Mouse (Mus musculus) embryonic facial prominence, embryonic 14.5 days (tissue): ENCODE measurements around the gene Abhd16a. TPM values are rescaled to one million over a fixed set of nuclear protein-coding genes. Genes with fewer than 3 reads are reported as not detected.

ENCODE experiments used
- ATAC-seq: fragments of 200-750 bp; cut with Nextera tagmentation; 2 replicates; pipeline ENCODE4 v1.8.0; 2017; ENCODE audit warnings: low read depth, moderate number of reproducible peaks, moderate TSS enrichment
- DNase-seq: peaks from one replicate; pipeline ENCODE4 v3.0.0-alpha.2; 2015; ENCODE audit warnings: low spot score
- H3K27ac ChIP-seq: fragments of 300-500 bp; sonication (generic); replicated peaks from 2 replicates; pipeline ENCODE4 v1.5.1; 2014; ENCODE audit warnings: low read depth, mild to moderate bottlenecking, low read length, moderate library complexity
- H3K27me3 ChIP-seq: fragments of 300-500 bp; sonication (generic); replicated peaks from 2 replicates; pipeline ENCODE4 v1.6.1; 2014; ENCODE audit warnings: low read length; ENCODE audit not compliant: control insufficient read depth, insufficient read depth
- H3K36me3 ChIP-seq: fragments of 300-500 bp; sonication (generic); 2 replicates; pipeline ENCODE4 v1.6.1; 2014; ENCODE audit warnings: low read length, mixed read lengths; ENCODE audit not compliant: control insufficient read depth, insufficient read depth
- H3K4me1 ChIP-seq: fragments of 300-500 bp; sonication (generic); 2 replicates; pipeline ENCODE4 v1.6.1; 2014; ENCODE audit warnings: antibody characterized with exemption, low read length; ENCODE audit not compliant: control insufficient read depth, insufficient read depth
- H3K4me2 ChIP-seq: fragments of 300-500 bp; sonication (generic); 2 replicates; pipeline ENCODE4 v1.6.1; 2014; ENCODE audit warnings: low read depth, mild to moderate bottlenecking, low read length, moderate library complexity, mixed read lengths
- H3K4me3 ChIP-seq: fragments of 300-500 bp; sonication (generic); 2 replicates; pipeline ENCODE4 v1.5.1; 2014; ENCODE audit warnings: low read depth, mild to moderate bottlenecking, low read length
- H3K9ac ChIP-seq: fragments of 300-500 bp; sonication (generic); 2 replicates; pipeline ENCODE4 v1.6.1; 2014; ENCODE audit warnings: low read depth, mild to moderate bottlenecking, low read length, moderate library complexity, mixed read lengths
- H3K9me3 ChIP-seq: fragments of 300-500 bp; sonication (generic); 2 replicates; pipeline ENCODE4 v1.6.1; 2016; ENCODE audit warnings: low read length; ENCODE audit not compliant: control insufficient read depth
- WGBS: fragments of 180-500 bp; shearing (Covaris S2); extraction: QIAGEN DNeasy Blood & Tissue Kit; methylation state at CpG from one replicate; pipeline ENCODE4 v1.1.7; 2014; 5-methylcytosine and 5-hydroxymethylcytosine counted together
- polyA plus RNA-seq: library from polyadenylated mRNA; unstranded; fragments of >200 nt; fragmentation: Nextera tagmentation; extraction: Ambion mirVana; gene quantifications from 2 replicates; pipeline ENCODE4 v1.2.1, GENCODE M21; 2014

Abhd16a gene
- polyA plus RNA-seq = 77.2 and 92.3 TPM in 2 replicates

- H3K36me3 ChIP-seq = peaks cover 34% of the 10 kb centered on the region
- DNase-seq (peak; percentile 97), ATAC-seq (peak; percentile 97)
- H3K4me1 ChIP-seq = peaks cover 6% of the 10 kb centered on the region
- H3K27ac ChIP-seq = peak within 1 kb of the TSS; percentile 96
- H3K27me3 ChIP-seq = no peaks in the 10 kb centered on the region
- WGBS = 3% methylated on average over 36 of the region's 67 CpGs
- peak within 1 kb of the TSS; percentile 59 for H3K4me2 ChIP-seq
- H3K9me3 ChIP-seq = no peaks in the 10 kb centered on the region
- H3K4me3 ChIP-seq = peak within 1 kb of the TSS; percentile 58
- H3K9ac ChIP-seq = peak within 1 kb of the TSS; percentile 85
Measured at GRCm38 (mm10) chr17:35088825-35089644, at the start of gene Abhd16a. TSS of gene Abhd16a (plus strand) at chr17:35089263.

DNA sequence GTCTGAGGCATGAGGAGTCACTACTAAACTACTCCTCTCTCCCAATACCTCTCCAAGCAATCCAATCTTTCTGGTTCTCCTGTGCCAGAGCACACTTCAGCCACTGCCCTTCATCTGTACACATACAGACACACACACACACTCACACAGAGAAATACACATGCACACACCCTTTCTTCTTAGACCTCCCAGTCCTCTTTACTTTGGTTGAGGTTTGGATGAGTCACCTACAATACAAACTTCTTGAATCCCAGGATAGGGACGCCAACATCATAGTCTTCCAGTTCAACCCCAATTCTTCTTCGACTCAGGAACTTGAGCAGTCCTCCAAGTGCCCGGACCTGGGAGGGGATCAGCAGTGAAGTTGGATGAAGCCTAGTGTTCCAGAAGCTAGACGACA lies 45.3 kb upstream of the Abhd16a start:
- no peak overlapping the region for H3K4me3 ChIP-seq
- WGBS = 84% methylated on average over 4 of the region's 4 CpGs
- no peaks in the 10 kb centered on the region for H3K9me3 ChIP-seq
- peaks cover 33% of the 10 kb centered on the region for H3K4me1 ChIP-seq
- DNase-seq (no peak), ATAC-seq (no peak)
- H3K36me3 ChIP-seq = no peaks in the 10 kb centered on the region
- no peak overlapping the region for H3K4me2 ChIP-seq
- H3K27ac ChIP-seq = no peak overlapping the region
- no peaks in the 10 kb centered on the region for H3K27me3 ChIP-seq
- no peak overlapping the region for H3K9ac ChIP-seq

- peaks cover 42% of the 10 kb centered on the region for H3K4me1 ChIP-seq
- peak overlapping the region; percentile 66 for H3K4me3 ChIP-seq
- no peaks in the 10 kb centered on the region for H3K9me3 ChIP-seq
- H3K9ac ChIP-seq = peak overlapping the region; percentile 87
- DNase-seq (no peak), ATAC-seq (no peak)
- H3K27ac ChIP-seq = no peak overlapping the region
- WGBS = 78% methylated on average over 7 of the region's 7 CpGs
- no peaks in the 10 kb centered on the region for H3K27me3 ChIP-seq
- no peaks in the 10 kb centered on the region for H3K36me3 ChIP-seq
- H3K4me2 ChIP-seq = peak overlapping the region; percentile 98
Measured at GRCm38 (mm10) chr17:35044904-35045806, 43.9 kb upstream of the Abhd16a start.

DNA sequence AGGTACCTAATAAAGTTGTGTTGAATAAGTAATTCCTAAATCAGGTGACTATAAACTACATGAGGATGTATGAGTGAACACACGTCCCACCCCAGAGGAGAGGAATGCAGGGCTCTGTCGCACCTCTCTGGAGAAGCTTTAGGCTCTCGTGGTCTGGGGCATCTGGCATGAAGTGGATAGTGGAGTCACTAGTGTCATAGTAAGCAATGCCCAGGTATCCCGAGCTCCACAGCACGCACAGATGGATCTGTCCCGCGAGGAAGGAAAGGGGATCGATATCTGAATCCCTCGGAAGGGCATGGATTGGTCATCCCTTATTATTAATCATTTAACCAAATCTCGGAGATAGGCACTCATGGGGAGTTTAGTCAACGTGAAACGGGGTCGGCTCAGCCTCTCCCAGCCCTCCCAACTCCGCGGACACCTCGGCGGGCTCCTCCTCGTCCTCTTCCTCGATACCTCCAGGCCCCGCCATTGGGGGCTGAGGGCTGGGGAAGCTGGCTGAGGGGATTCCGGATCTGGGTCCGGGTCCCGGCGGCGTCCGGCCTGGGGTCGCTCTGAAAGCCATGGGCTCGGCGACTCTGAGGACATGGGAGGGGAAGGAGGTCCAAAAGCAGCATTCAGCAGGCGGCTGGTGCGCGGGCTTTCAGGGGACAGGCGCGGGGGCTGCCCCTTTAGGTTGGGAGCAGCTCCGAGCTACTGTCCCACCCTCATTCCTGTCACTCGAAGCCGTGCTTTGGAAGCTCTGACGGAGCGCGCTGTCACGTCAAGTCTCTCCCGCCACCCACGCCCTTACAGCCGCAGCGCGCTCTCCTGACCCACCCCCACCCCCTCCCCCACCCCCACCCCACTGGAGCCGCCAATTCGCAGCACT lies 43.0 kb upstream of the Abhd16a start:
- Histone ChIP-seq H3K9ac (peak overlapping the region; percentile 87), H3K4me1 (peaks cover 42% of the 10 kb centered on the region), H3K27ac (peak overlapping the region; percentile 92), H3K4me2 (peak overlapping the region; percentile 98), H3K9me3 (no peaks in the 10 kb centered on the region), H3K36me3 (no peaks in the 10 kb centered on the region), H3K27me3 (no peaks in the 10 kb centered on the region), H3K4me3 (peak overlapping the region; percentile 66)
- no peak for DNase-seq
- no peak; the same call in 1 of the 2 replicates for ATAC-seq
- 10% methylated on average over 19 of the region's 48 CpGs for WGBS

DNA sequence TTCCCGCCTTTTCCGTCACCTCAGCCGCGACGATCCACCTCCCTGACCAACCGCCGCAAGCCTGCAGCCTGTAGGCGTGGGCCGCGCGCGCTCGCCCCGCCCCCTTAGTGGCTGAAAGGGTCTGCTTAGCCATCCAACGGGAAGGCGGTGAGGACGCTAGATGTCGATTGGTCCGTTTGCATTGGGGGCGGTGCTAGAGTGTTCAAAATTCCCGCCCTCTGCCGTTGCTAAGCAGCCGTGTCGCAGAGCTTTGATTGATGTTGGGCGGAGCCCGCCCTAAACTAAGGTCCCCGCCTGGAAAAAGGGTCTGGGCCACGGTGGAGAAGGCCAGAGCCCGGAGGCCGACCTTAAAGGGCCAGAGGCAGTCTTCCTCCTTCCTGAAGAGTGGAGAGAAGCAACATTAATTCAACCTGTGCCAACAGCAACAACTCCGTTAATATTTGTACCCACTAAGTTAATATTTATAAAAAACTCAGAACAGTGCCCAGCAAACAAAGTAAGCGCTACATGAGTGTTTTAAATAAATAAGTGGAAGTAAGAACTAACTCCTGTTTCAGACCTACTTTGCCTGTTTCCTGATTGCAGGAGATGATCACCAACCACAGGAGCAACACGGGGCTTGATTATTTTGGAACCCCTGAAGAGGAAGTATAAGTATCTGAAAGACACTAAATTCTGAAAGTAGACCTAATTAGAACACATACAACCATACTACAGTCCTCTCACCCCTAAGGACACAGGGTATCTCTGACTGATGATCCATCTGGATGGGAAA lies 42.2 kb upstream of the Abhd16a start, which contains the start of gene Msh5:
Msh5 (minus strand) TSS at position 65 of the 775 bp plus-strand sequence.
- no peaks in the 10 kb centered on the region for H3K27me3 ChIP-seq
- H3K4me3 ChIP-seq = peak within 1 kb of the TSS; percentile 66
- no peaks in the 10 kb centered on the region for H3K9me3 ChIP-seq
- H3K27ac ChIP-seq = peak within 1 kb of the TSS; percentile 96
- peak within 1 kb of the TSS; percentile 98 for H3K4me2 ChIP-seq
- 4% methylated on average over 29 of the region's 33 CpGs for WGBS
- peak within 1 kb of the TSS; percentile 87 for H3K9ac ChIP-seq
- H3K36me3 ChIP-seq = no peaks in the 10 kb centered on the region
- peaks cover 45% of the 10 kb centered on the region for H3K4me1 ChIP-seq
- peak; percentile 96 for ATAC-seq
- peak; percentile 99 for DNase-seq

DNA sequence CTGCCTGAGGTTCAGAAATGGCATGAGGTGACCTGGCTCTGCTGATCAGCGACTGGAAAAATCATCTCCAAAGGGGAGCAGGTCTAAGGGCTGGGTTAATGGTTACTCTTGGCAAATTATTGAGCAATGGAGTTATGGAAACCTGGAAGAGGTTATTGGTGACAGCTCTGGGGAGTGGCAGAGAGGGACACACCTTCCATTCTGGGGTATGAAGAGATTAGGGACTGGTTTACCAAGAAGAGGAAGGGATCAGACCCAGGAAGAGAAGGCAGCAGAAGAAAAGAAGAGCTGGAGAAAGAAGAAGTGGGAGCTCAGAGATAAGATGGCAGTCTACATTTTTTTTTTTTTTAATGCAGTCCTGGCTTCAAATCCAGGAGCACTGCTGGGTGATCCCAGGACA lies 41.4 kb upstream of the Abhd16a start:
- Histone ChIP-seq H3K4me1 (peaks cover 50% of the 10 kb centered on the region), H3K9ac (no peak overlapping the region), H3K4me3 (no peak overlapping the region), H3K27me3 (no peaks in the 10 kb centered on the region), H3K27ac (peak overlapping the region; percentile 96), H3K36me3 (peaks cover 7% of the 10 kb centered on the region), H3K9me3 (no peaks in the 10 kb centered on the region), H3K4me2 (0 out of 2 replicates have a peak overlapping the region, but pooled peaks have one; percentile 2)
- WGBS = 62% methylated on average over 1 of the region's 1 CpGs
- ATAC-seq (no peak), DNase-seq (no peak)

- DNase-seq (no peak), ATAC-seq (no peak)
- peaks cover 14% of the 10 kb centered on the region for H3K36me3 ChIP-seq
- H3K27me3 ChIP-seq = no peaks in the 10 kb centered on the region
- H3K4me2 ChIP-seq = 0 out of 2 replicates have a peak overlapping the region, but pooled peaks have one; percentile 2
- no peaks in the 10 kb centered on the region for H3K9me3 ChIP-seq
- H3K4me1 ChIP-seq = peaks cover 50% of the 10 kb centered on the region
- no peak overlapping the region for H3K9ac ChIP-seq
- 35% methylated on average over 10 of the region's 11 CpGs for WGBS
- H3K4me3 ChIP-seq = no peak overlapping the region
- peak overlapping the region; percentile 96 for H3K27ac ChIP-seq
Measured at GRCm38 (mm10) chr17:35048149-35048931, 40.7 kb upstream of the Abhd16a start.
